Mouse (Mus musculus): ENCODE data around the gene Prkg1.

DNA sequence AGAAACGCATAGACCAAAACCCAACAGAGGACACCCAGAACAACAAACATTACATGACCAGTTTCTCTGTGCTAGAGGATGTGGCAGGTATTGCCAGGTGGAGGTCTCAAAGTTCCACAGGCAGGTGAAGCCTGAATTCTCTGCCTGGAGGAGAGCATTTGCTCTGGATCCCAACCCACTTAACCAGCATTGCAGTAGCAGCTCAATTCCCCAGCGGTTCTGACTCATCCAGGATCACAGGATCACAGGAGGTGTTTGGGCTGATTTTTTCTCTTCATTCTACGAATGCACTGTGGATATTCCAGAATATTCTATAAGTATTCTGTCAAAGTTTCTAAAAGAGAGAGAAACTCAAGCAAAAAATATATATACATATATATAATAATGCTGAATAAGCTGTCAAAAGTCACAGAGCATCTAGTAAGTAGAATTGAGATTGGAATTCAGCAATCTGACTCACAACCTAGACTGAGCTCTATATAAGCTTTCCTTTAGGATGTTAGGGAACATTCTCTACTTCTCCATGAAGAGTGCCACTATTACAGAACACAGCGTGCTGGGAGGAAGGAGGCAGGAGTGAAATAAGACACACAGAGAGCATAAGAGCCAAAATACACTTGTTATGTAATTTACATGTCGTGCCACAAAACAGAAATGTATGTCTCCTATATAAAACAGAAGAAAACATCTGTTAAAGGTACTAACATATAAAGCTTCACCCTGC is 833.2 kb downstream of the Prkg1 start:
- TF ChIP-seq CTCF (IDR thresholded peaks at IDR 0.05; ENCODE audit: control insufficient read depth, insufficient read depth, insufficient replicate concordance, low read depth, low read length) (no peak), POLR2A (IDR thresholded peaks at IDR 0.05; ENCODE audit: control insufficient read depth, low read depth, low read length) (no peak)
